Comparison of ENCODE assay signal across 8 mouse cellular contexts in the genomic region with DNA sequence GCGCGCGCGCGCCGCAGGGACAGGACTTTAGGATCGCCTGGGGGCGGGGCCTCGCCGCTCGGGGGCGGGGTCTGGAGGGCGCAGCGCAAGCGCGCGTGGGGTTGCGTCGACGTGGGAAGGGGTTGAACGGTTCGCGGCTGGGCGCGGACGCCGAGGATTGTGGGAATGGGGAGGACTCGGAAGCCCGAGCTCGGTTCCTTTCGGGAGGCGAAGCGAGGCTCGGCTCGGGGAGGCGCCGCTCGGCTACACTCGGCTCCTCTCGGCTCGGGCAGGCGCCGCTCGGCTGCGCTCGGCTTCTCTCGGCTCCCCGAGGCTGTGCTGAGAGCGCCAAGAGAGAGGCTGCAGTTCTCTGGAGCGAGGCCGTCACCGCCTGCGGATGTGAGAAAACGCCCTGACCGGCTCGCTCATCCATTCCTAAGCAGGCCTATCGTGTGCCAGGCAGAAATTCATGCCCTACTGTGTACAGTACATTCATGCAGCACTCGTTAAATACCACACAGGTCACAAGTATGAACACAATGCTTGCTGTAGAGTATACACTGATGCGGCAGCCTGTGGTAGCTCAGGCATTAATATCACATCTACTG. TPM values are rescaled to one million over a fixed set of nuclear protein-coding genes. Genes with fewer than 3 reads are reported as not detected.
DNase-seq lines count a peak whose midpoint lies in the region; ATAC-seq and TF ChIP-seq lines count a peak whose summit lies in the region.

A gene (minus strand): TSS at position 30 of the 587 bp plus-strand sequence.

- H3K9me3 ChIP-seq in MEL (replicated peaks; ENCODE audit: insufficient read depth, low read length) = no peaks in the 10 kb centered on the region
- H3K9me3 ChIP-seq in forebrain, postnatal 0 days (ENCODE audit: low read length) = no peaks in the 10 kb centered on the region
- no peaks in the 10 kb centered on the region for H3K9me3 ChIP-seq in lung, embryonic 15.5 days

- H3K4me2 ChIP-seq in forebrain, postnatal 0 days (ENCODE audit: low read depth) = peak within 1 kb of the TSS; percentile 89
- H3K4me2 ChIP-seq in lung, embryonic 15.5 days = peak within 1 kb of the TSS; percentile 86

- peak; percentile 98 for ATAC-seq in forebrain, postnatal 0 days
- ATAC-seq in lung, embryonic 15.5 days (ENCODE audit: borderline replicate concordance, extremely low read depth, low FRiP score, low TSS enrichment) = peak; percentile 96

- under 1% methylated on average over 59 of the region's 59 CpGs for WGBS in cerebellum, adult 2 months
- WGBS in forebrain, postnatal 0 days = under 1% methylated on average over 53 of the region's 59 CpGs
- 2% methylated on average over 53 of the region's 59 CpGs for WGBS in lung, embryonic 15.5 days

- no peak for TF ChIP-seq EP300 in MEL (IDR thresholded peaks at IDR 0.05; ENCODE audit: low read depth in 1 of 2, low read length in 2 of 2)

- no peak for TF ChIP-seq RAD21 in MEL (IDR thresholded peaks at IDR 0.05; ENCODE audit: low read depth, low read length)

- no peaks in the 10 kb centered on the region for H3K27me3 ChIP-seq in MEL (ENCODE audit: control insufficient read depth in 1 of 2, insufficient read depth in 2 of 2, low read length in 2 of 2)
- no peaks in the 10 kb centered on the region for H3K27me3 ChIP-seq in cerebellum, adult 2 months (ENCODE audit: control insufficient read depth, insufficient read depth, low read length)
- no peaks in the 10 kb centered on the region for H3K27me3 ChIP-seq in forebrain, postnatal 0 days (ENCODE audit: insufficient read depth, low read length)
- H3K27me3 ChIP-seq in lung, embryonic 15.5 days = no peaks in the 10 kb centered on the region

- peaks cover 10 to 15% of the 10 kb centered on the region in 2 experiments for H3K4me1 ChIP-seq in MEL (ENCODE audit: control insufficient read depth in 1 of 2, insufficient read depth in 2 of 2, low read length in 2 of 2)
- peaks cover 37% of the 10 kb centered on the region for H3K4me1 ChIP-seq in cerebellum, adult 2 months (ENCODE audit: control insufficient read depth, insufficient read depth, low read length)
- peaks cover 17% of the 10 kb centered on the region for H3K4me1 ChIP-seq in forebrain, postnatal 0 days (ENCODE audit: insufficient read depth)
- H3K4me1 ChIP-seq in lung, embryonic 15.5 days = peaks cover 36% of the 10 kb centered on the region

- peaks cover 0 to 8% of the 10 kb centered on the region in 2 experiments; a peak in 2 of 4 replicates for H3K36me3 ChIP-seq in MEL (ENCODE audit: control insufficient read depth in 1 of 2, insufficient read depth in 2 of 2, low read length in 2 of 2)
- no peaks in the 10 kb centered on the region for H3K36me3 ChIP-seq in forebrain, postnatal 0 days (ENCODE audit: insufficient read depth)
- no peaks in the 10 kb centered on the region for H3K36me3 ChIP-seq in lung, embryonic 15.5 days

- H3K4me3 ChIP-seq in MEL (ENCODE audit: control insufficient read depth in 1 of 2, insufficient read depth in 1 of 2, low read depth in 2 of 2, low read length in 2 of 2) = peak within 1 kb of the TSS; percentile 91
- H3K4me3 ChIP-seq in cerebellum, adult 2 months (replicated peaks; ENCODE audit: insufficient read depth, low read depth, low read length) = peak within 1 kb of the TSS; percentile 79
- peak within 1 kb of the TSS; percentile 81 for H3K4me3 ChIP-seq in forebrain, postnatal 0 days (ENCODE audit: low read depth, low read length)
- peak within 1 kb of the TSS; percentile 83 for H3K4me3 ChIP-seq in lung, embryonic 15.5 days

- H3K9ac ChIP-seq in MEL (ENCODE audit: control insufficient read depth, low read depth, low read length, poor library complexity, severe bottlenecking) = peak within 1 kb of the TSS; percentile 93
- H3K9ac ChIP-seq in forebrain, postnatal 0 days = peak within 1 kb of the TSS; percentile 93
- H3K9ac ChIP-seq in lung, embryonic 15.5 days = peak within 1 kb of the TSS; percentile 74

- peak within 1 kb of the TSS; percentile 81 for H3K27ac ChIP-seq in MEL (ENCODE audit: control insufficient read depth, low read depth, low read length)
- peak within 1 kb of the TSS; percentile 90 for H3K27ac ChIP-seq in cerebellum, adult 2 months (ENCODE audit: insufficient read depth, low read length)
- peak within 1 kb of the TSS; percentile 90 for H3K27ac ChIP-seq in forebrain, postnatal 0 days (ENCODE audit: low read depth, low read length)
- H3K27ac ChIP-seq in lung, embryonic 15.5 days = peak within 1 kb of the TSS; percentile 84

- peak; percentile 14 to 60; a peak in 3 of 4 replicates for TF ChIP-seq POLR2A in MEL (IDR thresholded peaks at IDR 0.05; ENCODE audit: control insufficient read depth in 1 of 2, insufficient read depth in 1 of 2, low read depth in 1 of 2, low read length in 2 of 2, poor library complexity in 1 of 2)
- peak; percentile 87; the same call in 1 of the 2 replicates for TF ChIP-seq POLR2A in cerebellum, adult 2 months (IDR thresholded peaks at IDR 0.05; ENCODE audit: borderline replicate concordance, insufficient read depth, low read length)

- DNase-seq in MEL (ENCODE audit: low read depth, low spot score) = peak; percentile 98
- peak; percentile 100 for DNase-seq in cerebellum, adult 2 months
- DNase-seq in forebrain, postnatal 0 days = peak; percentile 100
- peak; percentile 100 for DNase-seq in heart, postnatal 4 days
- DNase-seq in layer of hippocampus, adult 8-10 months (ENCODE audit: low spot score in 2 of 2) = peak; percentile 99
- DNase-seq in ovary, adult 18-20 months (ENCODE audit: low spot score) = peak; percentile 99
- DNase-seq in thymus, postnatal 0 days (ENCODE audit: low spot score) = peak; percentile 100

- peaks cover 45% of the 10 kb centered on the region for H3K79me2 ChIP-seq in MEL (ENCODE audit: control insufficient read depth, insufficient read depth, low read length, poor library complexity)

- no peak for TF ChIP-seq CTCF in MEL (IDR thresholded peaks at IDR 0.05 in 2 of 3, conservative IDR thresholded peaks at IDR 0.05 in 1 of 3; ENCODE audit: control insufficient read depth in 1 of 3, insufficient read depth in 1 of 3, low read depth in 2 of 3, low read length in 3 of 3, poor library complexity in 1 of 3, severe bottlenecking in 1 of 3)
- no peak for TF ChIP-seq CTCF in cerebellum, adult 2 months (IDR thresholded peaks at IDR 0.05; ENCODE audit: borderline replicate concordance, insufficient read depth, low read depth, low read length)
- no peak for TF ChIP-seq CTCF in forebrain, postnatal 0 days (IDR thresholded peaks at IDR 0.05; ENCODE audit: low read depth)

TF ChIP-seq in MEL, 35 proteins besides CTCF, POLR2A, EP300 and RAD21:
- TF ChIP-seq MAZ (IDR thresholded peaks at IDR 0.05; ENCODE audit: low read depth, low read length) (no peak), ZNF384 (IDR thresholded peaks at IDR 0.05; ENCODE audit: low read depth, low read length) (no peak), ZKSCAN1 (IDR thresholded peaks at IDR 0.05; ENCODE audit: low read depth, low read length) (peak; percentile 92), TCF12 (IDR thresholded peaks at IDR 0.05; ENCODE audit: low read depth, low read length) (0 out of 2 replicates have a peak, but pooled peaks have one; percentile 21), SIN3A (IDR thresholded peaks at IDR 0.05; ENCODE audit: low read length) (no peak; the same call in 1 of the 2 replicates), POLR2AphosphoS2 (IDR thresholded peaks at IDR 0.05; ENCODE audit: low read length) (peak; percentile 75; the same call in 1 of the 2 replicates), JUND (IDR thresholded peaks at IDR 0.05; ENCODE audit: low read depth, low read length) (no peak), MYB (IDR thresholded peaks at IDR 0.05; ENCODE audit: low read depth, low read length) (peak; percentile 74), NRF1 (IDR thresholded peaks at IDR 0.05; ENCODE audit: insufficient read depth, low read depth, low read length, poor library complexity, severe bottlenecking) (peak; percentile 88), CHD2 (IDR thresholded peaks at IDR 0.05; ENCODE audit: low read length) (no peak), USF1 (IDR thresholded peaks at IDR 0.05; ENCODE audit: low read depth, low read length) (0 out of 2 replicates have a peak, but pooled peaks have one; percentile 8), NELFE (IDR thresholded peaks at IDR 0.05; ENCODE audit: low read depth, low read length) (peak; percentile 64), KAT2A (conservative IDR thresholded peaks at IDR 0.05; ENCODE audit: low read depth, low read length) (peak; percentile 54; the same call in 1 of the 2 replicates), TAL1 (IDR thresholded peaks at IDR 0.05; ENCODE audit: low read length) (no peak), HCFC1 (IDR thresholded peaks at IDR 0.05; ENCODE audit: low read depth, low read length) (peak; percentile 83), ZMIZ1 (IDR thresholded peaks at IDR 0.05; ENCODE audit: low read depth, low read length) (peak; percentile 54; the same call in 1 of the 2 replicates), ELF1 (IDR thresholded peaks at IDR 0.05; ENCODE audit: low read depth, low read length) (peak; percentile 65; the same call in 1 of the 2 replicates), ETS1 (IDR thresholded peaks at IDR 0.05; ENCODE audit: low read depth, low read length) (no peak)

RNA-seq across cellular contexts. Expression of the gene that starts here (rescaled TPM):
- 12.2 and 14.1 TPM in 2 replicates for total RNA-seq in MEL (2012; rRNA removed)
- polyA plus RNA-seq in MEL (2012; ENCODE audit: insufficient read depth in 1 of 2, insufficient read length in 2 of 2, low read depth in 1 of 2, low replicate concordance in 2 of 2, missing spikeins in 1 of 2) = 10 to 100 TPM in 1 of 2 experiments, not detected in 1; 18.4 TPM
- 105 and 107 TPM in 2 replicates for polyA plus RNA-seq in cerebellum, adult 2 months (2012; rRNA removed)
- total RNA-seq in forebrain, postnatal 0 days (2014; rRNA removed) = 110 and 114 TPM in 2 replicates
- 126 and 133 TPM in 2 replicates for polyA plus RNA-seq in forebrain, postnatal 0 days (2015; fragmentation: Nextera tagmentation; extraction: Ambion mirVana)
- total RNA-seq in heart, postnatal 4 days (2021) = 10 to 100 TPM; 58.5 to 62.7 TPM
- total RNA-seq in layer of hippocampus, adult 8-10 months (2022) = 100 to 1,000 TPM; 106 to 120 (median 114) TPM
- 72.7 and 74.2 TPM in 2 replicates for polyA plus RNA-seq in lung, embryonic 15.5 days (2015; fragmentation: Nextera tagmentation; extraction: Ambion mirVana)
- polyA plus RNA-seq in thymus, postnatal 0 days (2015; fragmentation: Nextera tagmentation; extraction: Ambion mirVana) = 28.5 and 30.0 TPM in 2 replicates

Comparison
In these comparisons a context has a peak if more than half of its experiments do, and no peak if none do; other contexts are left out.
1. Peak in every context shown above with its lines: DNase-seq, ATAC-seq, H3K4me3 ChIP-seq and H3K27ac ChIP-seq.